Mouse (Mus musculus) frontal cortex, adult 2 months (tissue): ENCODE measurements at regions not wholly inside any gene's neighbourhood (a gene's known extent, or its start where the extent isn't known, plus 50 kb on each side); places are given as distances from the start of the nearest gene placed in this dataset.

ENCODE experiments used
- DNase-seq, 2 experiments: peaks; one replicate each; pipeline ENCODE4 v3.0.0; 2022; ENCODE audit warnings: low spot score in 1 of 2; ENCODE audit errors: extremely low spot score in 1 of 2

DNA sequence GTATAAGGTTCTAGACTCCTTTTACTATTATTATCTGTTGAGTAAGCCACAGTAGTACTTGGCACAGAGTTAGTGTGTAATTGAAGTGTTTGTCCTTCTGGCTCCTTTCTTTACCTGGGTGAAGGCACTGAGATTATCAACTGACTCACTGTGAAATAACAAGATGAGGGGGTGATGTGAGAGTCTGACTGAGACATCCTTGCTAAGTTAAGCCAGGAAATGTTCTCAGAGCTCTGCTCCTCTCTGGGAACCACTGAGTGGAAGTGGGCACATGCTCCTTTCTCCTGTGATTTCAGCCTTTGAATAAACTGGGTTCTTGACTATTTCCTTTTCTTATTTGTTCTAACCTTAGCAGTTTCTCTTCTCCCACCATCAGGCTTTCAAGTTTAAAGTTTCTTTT lies 380.7 kb upstream of the Prkcq start:
- DNase-seq = peak in 1 of 2 experiments; percentile 13

DNA sequence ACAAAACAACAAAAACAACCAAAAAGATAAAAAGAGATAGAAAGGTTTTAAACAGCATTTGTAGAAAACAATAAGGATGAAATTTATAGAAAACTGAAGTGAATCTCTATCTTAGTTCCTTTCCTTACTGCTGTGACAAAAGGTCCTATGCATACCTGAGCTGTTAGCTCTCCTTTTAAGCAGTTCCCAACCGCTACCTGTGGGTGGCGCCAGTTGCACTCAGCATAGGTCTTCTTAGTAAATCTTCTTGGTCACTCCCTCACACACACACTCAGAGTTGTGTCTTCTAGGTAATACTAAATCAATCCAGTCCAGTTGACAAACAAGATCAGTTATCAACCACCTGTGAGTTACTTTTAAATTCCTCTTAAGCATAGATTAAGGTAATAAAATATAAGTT lies 355.5 kb upstream of the Prkcq start:
- DNase-seq = no peak

GRCm38 (mm10) chr2:10825278-10826133 lies 346.4 kb upstream of the Prkcq start:
- DNase-seq = peak in 1 of 2 experiments; percentile 81

DNA sequence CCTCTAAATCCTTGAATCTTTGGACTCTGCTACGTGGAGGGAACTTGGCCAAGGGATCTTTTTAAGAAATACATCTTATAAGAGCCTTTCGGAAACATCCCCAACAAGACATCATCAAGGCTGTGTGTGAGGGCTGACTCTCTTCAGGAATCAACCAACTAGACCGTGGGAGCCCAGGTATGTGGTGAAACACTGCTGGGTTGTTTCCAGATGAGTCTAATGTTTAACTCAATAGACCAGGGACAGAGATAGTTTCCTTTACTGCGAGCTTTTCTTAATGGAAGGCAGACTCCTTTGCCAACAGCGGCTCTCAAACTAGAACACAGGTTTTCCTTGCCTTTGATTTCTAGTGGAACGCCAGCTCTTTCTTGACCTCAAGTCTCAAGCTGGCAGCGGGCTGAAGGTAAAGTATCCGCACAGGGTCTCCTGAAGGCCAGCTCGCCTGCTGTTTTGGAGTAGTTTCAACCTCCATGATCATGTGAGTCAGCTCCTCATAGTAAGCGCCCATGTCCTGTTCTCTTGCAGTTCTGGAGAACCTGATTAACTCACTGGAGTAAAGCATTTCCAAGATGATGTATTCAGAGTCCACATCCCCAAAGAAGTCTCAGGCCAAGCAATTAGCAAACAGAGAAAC lies 345.7 kb upstream of the Prkcq start:
- DNase-seq = no peak

- DNase-seq = no peak
Measured at GRCm38 (mm10) chr2:10839976-10840375, 331.9 kb upstream of the Prkcq start.

GRCm38 (mm10) chr2:10861654-10862292 lies 310.1 kb upstream of the Prkcq start:
- no peak for DNase-seq

GRCm38 (mm10) chr2:10864451-10864850 lies 307.5 kb upstream of the Prkcq start:
- DNase-seq = no peak

GRCm38 (mm10) chr2:10874303-10874702 lies 297.6 kb upstream of the Prkcq start:
- DNase-seq = peak; percentile 63 to 67

- DNase-seq = no peak
Measured at GRCm38 (mm10) chr2:10901926-10902325, 270.0 kb upstream of the Prkcq start.

- no peak for DNase-seq
Measured at GRCm38 (mm10) chr2:10919955-10920354, 252.0 kb upstream of the Prkcq start.

DNA sequence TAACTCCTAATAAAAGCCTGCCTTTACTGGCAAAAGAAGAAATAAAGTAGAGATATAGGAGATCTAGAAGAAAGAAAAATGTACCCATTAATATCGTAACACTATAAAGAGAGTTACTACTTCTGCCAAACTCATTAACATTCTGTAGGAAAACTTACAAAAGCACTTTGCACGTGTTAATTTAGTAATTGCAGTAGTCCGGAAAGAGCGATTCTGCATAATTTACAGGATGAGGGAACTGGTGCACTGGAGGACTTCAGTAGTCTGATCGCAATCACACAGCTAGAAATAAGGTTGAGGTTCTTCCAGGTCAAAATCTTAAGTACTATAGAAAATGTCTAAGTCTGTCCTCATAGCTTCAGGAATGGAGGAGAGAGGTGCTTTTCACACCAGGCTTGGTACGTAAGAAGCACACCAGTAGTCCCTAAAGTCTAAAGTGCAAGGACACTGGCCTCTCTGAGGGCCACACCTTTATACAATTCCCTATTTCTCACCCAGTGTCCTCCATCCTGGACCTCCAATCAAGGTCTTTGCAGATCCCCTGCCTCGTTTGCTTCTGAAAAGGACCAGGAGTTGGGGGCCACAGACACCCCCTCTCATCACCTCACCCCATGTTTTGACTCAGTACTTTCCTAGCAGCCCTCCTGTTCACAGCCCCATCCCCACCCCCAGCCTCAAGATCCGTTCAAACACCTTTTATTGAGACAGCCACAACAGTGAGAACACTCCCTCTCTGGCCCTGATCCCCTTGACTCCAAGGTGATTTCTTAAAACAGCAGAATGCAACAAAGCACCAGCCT lies 251.0 kb upstream of the Prkcq start:
- DNase-seq = no peak

DNA sequence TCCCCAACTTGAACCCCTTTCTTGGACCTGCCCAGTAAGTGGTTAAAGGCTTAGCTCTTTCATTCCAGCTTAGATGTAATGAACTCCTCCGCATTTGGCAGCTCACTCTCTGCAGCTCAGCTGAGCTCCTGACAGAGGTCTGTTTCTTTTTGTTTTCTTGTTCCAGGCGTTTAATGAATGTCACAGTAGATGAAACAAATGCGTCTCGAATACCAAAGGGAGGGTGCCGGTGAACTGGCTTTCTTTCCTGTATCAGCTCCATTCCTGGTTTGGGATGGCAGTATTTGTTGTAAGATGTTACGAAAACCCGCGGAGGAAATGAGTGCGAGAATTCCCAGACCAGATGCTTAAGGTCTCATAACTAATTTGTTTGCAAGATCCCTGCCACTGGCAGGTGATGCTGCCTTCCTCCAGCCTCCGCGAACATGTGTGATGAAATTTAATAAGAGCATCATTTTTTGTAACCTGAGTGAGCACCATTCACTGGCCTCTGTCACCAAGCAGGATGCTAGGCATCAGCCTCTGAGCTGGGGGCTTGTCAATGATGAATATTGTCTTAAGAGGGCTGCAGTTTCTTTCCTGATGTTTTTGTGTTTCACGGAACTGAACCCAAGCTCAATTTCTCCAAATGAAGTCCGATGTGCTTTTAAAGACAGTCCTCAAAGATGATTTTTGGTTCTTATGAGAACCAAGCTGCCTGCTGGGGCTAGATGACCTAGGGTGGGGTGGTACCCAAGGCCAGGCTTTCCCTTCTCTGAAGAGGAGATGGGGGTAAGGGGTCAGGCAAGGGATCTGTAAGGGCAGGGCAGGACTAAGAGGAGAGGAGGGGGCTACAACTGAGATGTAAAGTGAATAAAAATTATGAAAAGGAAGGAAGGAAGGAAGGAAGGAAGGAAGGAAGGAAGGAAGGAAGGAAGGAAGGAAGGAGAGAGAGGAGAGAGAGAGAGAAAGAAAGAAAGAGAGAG lies 250.1 kb upstream of the Prkcq start:
- peak; percentile 3 to 45 for DNase-seq

- DNase-seq = no peak
Measured at GRCm38 (mm10) chr2:10923984-10924383, 247.9 kb upstream of the Prkcq start.

GRCm38 (mm10) chr2:10925361-10925760 lies 246.5 kb upstream of the Prkcq start:
- DNase-seq = no peak

DNA sequence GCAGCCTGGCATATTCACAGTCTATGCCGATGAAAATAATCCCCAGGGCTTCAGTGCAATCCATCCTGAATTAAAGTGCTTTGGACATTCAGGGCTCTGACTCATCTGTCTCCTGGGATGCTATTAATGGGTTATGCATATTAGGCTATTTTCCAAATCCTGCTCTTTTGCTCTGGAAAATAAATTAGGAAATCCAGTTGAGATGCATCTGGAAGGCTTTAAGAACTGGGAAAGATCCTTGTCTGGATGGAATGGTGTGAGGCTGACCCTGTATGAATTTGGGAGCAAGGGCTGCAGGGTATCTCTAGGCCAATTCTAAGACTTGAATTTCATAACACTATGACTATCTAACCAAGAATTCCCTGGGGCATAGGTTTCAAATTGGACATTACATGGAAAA lies 234.5 kb upstream of the Prkcq start:
- DNase-seq = no peak

- DNase-seq = no peak
Measured at GRCm38 (mm10) chr2:10965224-10965623, 206.7 kb upstream of the Prkcq start.

DNA sequence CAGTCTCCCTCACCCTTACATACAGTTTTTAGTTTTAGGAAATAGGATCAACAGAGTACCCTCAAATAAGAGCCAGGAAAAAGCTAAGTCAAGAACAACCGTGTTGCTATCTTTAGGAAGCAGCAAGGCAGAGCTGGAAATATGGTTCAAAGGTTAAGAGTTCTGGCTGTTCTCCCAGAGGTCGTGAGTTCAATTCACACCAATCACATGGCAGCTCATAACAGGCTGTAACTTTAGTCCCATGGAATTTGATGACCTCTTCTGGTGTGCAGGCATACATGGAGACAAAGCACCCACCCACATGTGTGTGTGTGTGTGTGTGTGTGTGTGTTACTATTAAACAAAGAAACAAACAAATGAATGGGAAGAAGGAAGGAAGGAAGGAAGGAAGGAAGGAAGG lies 205.0 kb upstream of the Prkcq start:
- no peak for DNase-seq

GRCm38 (mm10) chr2:10969111-10969689 lies 202.7 kb upstream of the Prkcq start:
- no peak for DNase-seq

DNA sequence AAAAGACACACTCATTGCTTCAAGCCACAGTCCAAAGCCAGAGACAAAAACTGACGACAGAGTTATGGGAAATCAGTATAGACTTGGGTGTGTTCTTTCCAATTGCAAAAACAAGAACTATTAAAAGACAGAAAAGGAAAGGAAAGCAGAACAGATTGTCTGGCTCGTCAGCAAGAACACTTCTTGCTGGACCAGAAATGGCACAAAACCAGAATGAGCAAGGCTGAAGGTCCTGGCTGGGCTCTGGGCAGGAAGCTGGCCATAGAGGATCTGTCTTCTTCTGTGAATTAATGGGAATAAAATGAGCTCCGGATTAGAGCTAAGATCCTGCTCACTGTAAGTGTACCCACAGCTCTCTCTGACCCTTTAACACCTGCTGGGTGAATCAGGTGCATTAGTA lies 199.9 kb upstream of the Prkcq start:
- no peak for DNase-seq
